Mouse (Mus musculus): ENCODE results near the gene Olfr1048. TPM values are rescaled to one million over a fixed set of nuclear protein-coding genes. Genes with fewer than 3 reads are reported as not detected.
"Not testable (repeated sequence)": the region's sequence is repeated elsewhere in the genome, so short reads cannot be mapped to it uniquely, and the experiment has no call there.

Olfr1048 gene
- polyA plus RNA-seq (2011; ENCODE audit: insufficient read length, low read depth, missing spikeins), result not detected in 2 replicates

GRCm38 (mm10) chr2:86240189-86240588, at the start of gene Olfr1048:
Olfr1048 (minus strand) TSS chr2:86240289.
- H3K4me1 ChIP-seq (ENCODE audit: control insufficient read depth, insufficient read depth, low read length), result no peaks in the 10 kb centered on the region
- H3K4me3 ChIP-seq (ENCODE audit: insufficient read depth, low read length), result no peak within 1 kb of the TSS
- H3K27ac ChIP-seq (ENCODE audit: insufficient read depth, low read length), result no peak within 1 kb of the TSS
- no peak for TF ChIP-seq CTCF (IDR thresholded peaks at IDR 0.05; ENCODE audit: borderline replicate concordance, insufficient read depth, low read length)
- no peak for TF ChIP-seq POLR2A (IDR thresholded peaks at IDR 0.05; ENCODE audit: low read depth, low read length)

- not testable (repeated sequence) for H3K4me1 ChIP-seq (ENCODE audit: control insufficient read depth, insufficient read depth, low read length); H3K4me3 ChIP-seq (ENCODE audit: insufficient read depth, low read length); H3K27ac ChIP-seq (ENCODE audit: insufficient read depth, low read length)
These were observed 38.9 kb upstream of the Olfr1048 start, which contains the start of gene Olfr1051 for GRCm38 (mm10) chr2:86278988-86279387. Olfr1051 (minus strand) TSS chr2:86279088.

- not testable (repeated sequence) for H3K4me3 ChIP-seq (ENCODE audit: insufficient read depth, low read length); H3K4me1 ChIP-seq (ENCODE audit: control insufficient read depth, insufficient read depth, low read length); H3K27ac ChIP-seq (ENCODE audit: insufficient read depth, low read length)
These were observed 18.1 kb upstream of the Olfr1048 start, which contains the start of gene Olfr1049 for GRCm38 (mm10) chr2:86258228-86258627. Olfr1049 (minus strand) TSS chr2:86258328.

- no peaks in the 10 kb centered on the region for H3K4me1 ChIP-seq (ENCODE audit: control insufficient read depth, insufficient read depth, low read length)
- no peak within 1 kb of the TSS for H3K27ac ChIP-seq (ENCODE audit: insufficient read depth, low read length)
- TF ChIP-seq CTCF (IDR thresholded peaks at IDR 0.05; ENCODE audit: borderline replicate concordance, insufficient read depth, low read length) (no peak), POLR2A (IDR thresholded peaks at IDR 0.05; ENCODE audit: low read depth, low read length) (no peak)
- H3K4me3 ChIP-seq (ENCODE audit: insufficient read depth, low read length), result no peak within 1 kb of the TSS
These were observed 8.8 kb downstream of the Olfr1048 start, which contains the start of gene Olfr1047 for GRCm38 (mm10) chr2:86231301-86231700. Olfr1047 (minus strand) TSS chr2:86231401.

- H3K27ac ChIP-seq (ENCODE audit: insufficient read depth, low read length), result no peak within 1 kb of the TSS
- H3K4me1 ChIP-seq (ENCODE audit: control insufficient read depth, insufficient read depth, low read length), result no peaks in the 10 kb centered on the region
- no peak for TF ChIP-seq POLR2A (IDR thresholded peaks at IDR 0.05; ENCODE audit: low read depth, low read length)
- no peak for TF ChIP-seq CTCF (IDR thresholded peaks at IDR 0.05; ENCODE audit: borderline replicate concordance, insufficient read depth, low read length)
- no peak within 1 kb of the TSS for H3K4me3 ChIP-seq (ENCODE audit: insufficient read depth, low read length)
These were observed 20.9 kb downstream of the Olfr1048 start, which contains the start of gene Olfr1046 for GRCm38 (mm10) chr2:86219214-86219613. Olfr1046 (minus strand) TSS chr2:86219314.

GRCm38 (mm10) chr2:86202909-86203308, 37.2 kb downstream of the Olfr1048 start, which contains the start of gene Olfr1045:
Olfr1045 (minus strand) TSS chr2:86203009.
- H3K27ac ChIP-seq (ENCODE audit: insufficient read depth, low read length), result no peak within 1 kb of the TSS
- H3K4me3 ChIP-seq (ENCODE audit: insufficient read depth, low read length), result no peak within 1 kb of the TSS
- no peaks in the 10 kb centered on the region for H3K4me1 ChIP-seq (ENCODE audit: control insufficient read depth, insufficient read depth, low read length)
- TF ChIP-seq POLR2A (IDR thresholded peaks at IDR 0.05; ENCODE audit: low read depth, low read length) (no peak), CTCF (IDR thresholded peaks at IDR 0.05; ENCODE audit: borderline replicate concordance, insufficient read depth, low read length) (no peak)

- H3K4me3 ChIP-seq (ENCODE audit: insufficient read depth, low read length), result no peak overlapping the region
- TF ChIP-seq POLR2A (IDR thresholded peaks at IDR 0.05; ENCODE audit: low read depth, low read length) (no peak), CTCF (IDR thresholded peaks at IDR 0.05; ENCODE audit: borderline replicate concordance, insufficient read depth, low read length) (no peak)
- H3K4me1 ChIP-seq (ENCODE audit: control insufficient read depth, insufficient read depth, low read length), result no peaks in the 10 kb centered on the region
- no peak overlapping the region for H3K27ac ChIP-seq (ENCODE audit: insufficient read depth, low read length)
These were observed 44.2 kb downstream of the Olfr1048 start for GRCm38 (mm10) chr2:86195863-86196262.

GRCm38 (mm10) chr2:86185583-86185982, 54.5 kb downstream of the Olfr1048 start, which contains the start of gene Olfr52:
Olfr52 (minus strand) TSS chr2:86185683.
- H3K4me3 ChIP-seq (ENCODE audit: insufficient read depth, low read length), result no peak within 1 kb of the TSS
- TF ChIP-seq CTCF (IDR thresholded peaks at IDR 0.05; ENCODE audit: borderline replicate concordance, insufficient read depth, low read length) (no peak), POLR2A (IDR thresholded peaks at IDR 0.05; ENCODE audit: low read depth, low read length) (no peak)
- H3K4me1 ChIP-seq (ENCODE audit: control insufficient read depth, insufficient read depth, low read length), result no peaks in the 10 kb centered on the region
- H3K27ac ChIP-seq (ENCODE audit: insufficient read depth, low read length), result no peak within 1 kb of the TSS

Other genes with a start within 250 kb of the Olfr1048 start
- gene Olfr1031, start 250.0 kb downstream of the Olfr1048 start, polyA plus RNA-seq (2011; ENCODE audit: insufficient read length, low read depth, missing spikeins), result not detected in 2 replicates
- not detected in 2 replicates for gene Olfr1032, start 234.7 kb downstream of the Olfr1048 start, polyA plus RNA-seq (2011; ENCODE audit: insufficient read length, low read depth, missing spikeins)
- 0.63 and 1.2 TPM in 2 replicates for gene Olfr1033, start 219.7 kb downstream of the Olfr1048 start, polyA plus RNA-seq (2011; ENCODE audit: insufficient read length, low read depth, missing spikeins)
- gene Olfr1034, start 194.4 kb downstream of the Olfr1048 start, polyA plus RNA-seq (2011; ENCODE audit: insufficient read length, low read depth, missing spikeins), result not detected in 2 replicates
- not detected in 2 replicates for gene Olfr1036, start 166.3 kb downstream of the Olfr1048 start, polyA plus RNA-seq (2011; ENCODE audit: insufficient read length, low read depth, missing spikeins)
- not detected in 2 replicates for gene Olfr1037, start 152.9 kb downstream of the Olfr1048 start, polyA plus RNA-seq (2011; ENCODE audit: insufficient read length, low read depth, missing spikeins)
- gene Olfr1039, start 104.4 kb downstream of the Olfr1048 start, polyA plus RNA-seq (2011; ENCODE audit: insufficient read length, low read depth, missing spikeins), result not detected in 2 replicates
- not detected in 2 replicates for gene Olfr1040, start 93.6 kb downstream of the Olfr1048 start, polyA plus RNA-seq (2011; ENCODE audit: insufficient read length, low read depth, missing spikeins)
- gene Olfr1042, start 78.5 kb downstream of the Olfr1048 start, polyA plus RNA-seq (2011; ENCODE audit: insufficient read length, low read depth, missing spikeins), result not detected in 2 replicates
- not detected in 2 replicates for gene Olfr1043, start 72.8 kb downstream of the Olfr1048 start, polyA plus RNA-seq (2011; ENCODE audit: insufficient read length, low read depth, missing spikeins)
- gene Olfr1044, start 62.5 kb downstream of the Olfr1048 start, polyA plus RNA-seq (2011; ENCODE audit: insufficient read length, low read depth, missing spikeins), result not detected in 2 replicates
- not detected in 2 replicates for gene Olfr52, start 54.6 kb downstream of the Olfr1048 start, polyA plus RNA-seq (2011; ENCODE audit: insufficient read length, low read depth, missing spikeins)
- not detected in 2 replicates for gene Olfr1045, start 37.3 kb downstream of the Olfr1048 start, polyA plus RNA-seq (2011; ENCODE audit: insufficient read length, low read depth, missing spikeins)
- gene Olfr1046, start 21.0 kb downstream of the Olfr1048 start, polyA plus RNA-seq (2011; ENCODE audit: insufficient read length, low read depth, missing spikeins), result not detected in 2 replicates
- not detected in 2 replicates for gene Olfr1047, start 8.9 kb downstream of the Olfr1048 start, polyA plus RNA-seq (2011; ENCODE audit: insufficient read length, low read depth, missing spikeins)
- gene Olfr1049, start 18.0 kb upstream of the Olfr1048 start, polyA plus RNA-seq (2011; ENCODE audit: insufficient read length, low read depth, missing spikeins), result not detected in 2 replicates
- not detected in 2 replicates for gene Olfr1051, start 38.8 kb upstream of the Olfr1048 start, polyA plus RNA-seq (2011; ENCODE audit: insufficient read length, low read depth, missing spikeins)
- not detected in 2 replicates for gene Olfr1052, start 52.2 kb upstream of the Olfr1048 start, polyA plus RNA-seq (2011; ENCODE audit: insufficient read length, low read depth, missing spikeins)
- not detected in 2 replicates for gene Olfr1053, start 75.0 kb upstream of the Olfr1048 start, polyA plus RNA-seq (2011; ENCODE audit: insufficient read length, low read depth, missing spikeins)
- not detected in 2 replicates for gene Olfr1054, start 95.1 kb upstream of the Olfr1048 start, polyA plus RNA-seq (2011; ENCODE audit: insufficient read length, low read depth, missing spikeins)
- gene Olfr1055, start 110.0 kb upstream of the Olfr1048 start, polyA plus RNA-seq (2011; ENCODE audit: insufficient read length, low read depth, missing spikeins), result not detected in 2 replicates
- not detected in 2 replicates for gene Olfr1056, start 122.2 kb upstream of the Olfr1048 start, polyA plus RNA-seq (2011; ENCODE audit: insufficient read length, low read depth, missing spikeins)
- not detected in 2 replicates for gene Olfr1057, start 138.1 kb upstream of the Olfr1048 start, polyA plus RNA-seq (2011; ENCODE audit: insufficient read length, low read depth, missing spikeins)
- gene Olfr1058, start 148.3 kb upstream of the Olfr1048 start, polyA plus RNA-seq (2011; ENCODE audit: insufficient read length, low read depth, missing spikeins), result not detected in 2 replicates
- gene Olfr1061, start 173.8 kb upstream of the Olfr1048 start, polyA plus RNA-seq (2011; ENCODE audit: insufficient read length, low read depth, missing spikeins), result not detected in 2 replicates
- not detected in 2 replicates for gene Olfr1062, start 186.5 kb upstream of the Olfr1048 start, polyA plus RNA-seq (2011; ENCODE audit: insufficient read length, low read depth, missing spikeins)
- gene Olfr1065, start 210.3 kb upstream of the Olfr1048 start, polyA plus RNA-seq (2011; ENCODE audit: insufficient read length, low read depth, missing spikeins), result not detected in 2 replicates
- not detected in 2 replicates for gene Olfr1066, start 216.0 kb upstream of the Olfr1048 start, polyA plus RNA-seq (2011; ENCODE audit: insufficient read length, low read depth, missing spikeins)
- not detected in 2 replicates for gene Olfr228, start 247.1 kb upstream of the Olfr1048 start, polyA plus RNA-seq (2011; ENCODE audit: insufficient read length, low read depth, missing spikeins)